Mouse (Mus musculus) spleen, postnatal 0 days (tissue): ENCODE results near the gene Clec2i. TPM values are rescaled to one million over a fixed set of nuclear protein-coding genes. Genes with fewer than 3 reads are reported as not detected.

Experiments
- polyA plus RNA-seq: library from polyadenylated mRNA; unstranded; fragments of >200 nt; fragmentation: Nextera tagmentation; extraction: Ambion mirVana; gene quantifications from 2 replicates; pipeline ENCODE4 v1.2.1, GENCODE M21; 2015

Gene Clec2i
- 0.72 and 1.2 TPM in 2 replicates for polyA plus RNA-seq

GRCm38 (mm10) chr6:128887091-128887790 lies at the start of gene Clec2i:
Gene Clec2i (plus strand): TSS chr6:128887588.

GRCm38 (mm10) chr6:128890948-128891355 lies 3.6 kb downstream of the Clec2i start, which contains the start of gene BC035044:
Gene BC035044 (minus strand): TSS chr6:128891126.

GRCm38 (mm10) chr6:128934081-128934480 lies 46.7 kb downstream of the Clec2i start, which contains the start of gene Clec2g:
Gene Clec2g (plus strand): TSS chr6:128934381.

Other genes with a start within 250 kb of the Clec2i start
- not detected in 2 replicates for gene Clec2h, start 225.2 kb upstream of the Clec2i start, polyA plus RNA-seq
- 0.17 and 0.22 TPM in 2 replicates for gene Klrb1, start 164.5 kb upstream of the Clec2i start, polyA plus RNA-seq
- gene Klrb1c, start 98.4 kb upstream of the Clec2i start, polyA plus RNA-seq = 1.7 and 2.1 TPM in 2 replicates
- 1.1 TPM in 1 of 2 replicates, not detected in the other for gene Gm44511, start 61.3 kb upstream of the Clec2i start, polyA plus RNA-seq
- gene Klrb1b, start 61.3 kb upstream of the Clec2i start, polyA plus RNA-seq = 1.2 and 1.7 TPM in 2 replicates
- 14.3 and 21.0 TPM in 2 replicates for gene BC035044, start 3.5 kb downstream of the Clec2i start, polyA plus RNA-seq
- 0.06 TPM in 1 of 2 replicates, not detected in the other for gene Clec2g, start 46.8 kb downstream of the Clec2i start, polyA plus RNA-seq
- 1.3 and 1.7 TPM in 2 replicates for gene Klrb1f, start 158.3 kb downstream of the Clec2i start, polyA plus RNA-seq
- gene Clec2e, start 213.3 kb downstream of the Clec2i start, polyA plus RNA-seq = not detected in 2 replicates